Mouse (Mus musculus): Measurements from ENCODE around the gene Ptges. TPM values are rescaled to one million over a fixed set of nuclear protein-coding genes. Genes with fewer than 3 reads are reported as not detected.

The Ptges gene
- 0.56 TPM for polyA plus RNA-seq (2012; fragmentation: generic; extraction: Trizol)

DNA sequence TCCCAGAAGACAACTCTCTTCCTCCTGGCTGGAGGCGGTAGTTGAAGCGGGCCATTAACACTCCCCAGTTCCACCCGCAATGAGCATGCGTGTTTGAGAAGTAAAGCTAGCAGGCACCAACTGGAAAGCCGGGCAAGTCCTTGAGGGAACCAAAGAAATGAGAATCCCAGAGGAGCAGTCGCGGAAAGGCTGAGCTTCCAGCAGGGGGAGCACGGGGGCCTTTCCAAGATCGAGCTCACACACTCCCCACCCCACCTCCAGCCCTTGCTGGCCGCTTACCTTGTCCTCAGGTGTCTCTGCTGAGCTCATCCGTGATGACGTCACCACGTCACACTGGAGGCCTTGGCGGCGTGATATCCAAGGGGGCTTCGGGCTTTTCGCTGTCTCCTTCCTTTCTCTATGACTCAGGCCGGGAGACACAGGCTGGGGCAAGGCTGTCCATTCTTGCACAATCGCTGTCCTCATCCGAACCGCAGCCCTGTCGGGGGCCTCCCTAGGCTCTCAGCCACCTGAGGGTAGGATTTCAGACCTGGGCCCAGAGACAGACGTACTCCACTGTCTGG, at the start of gene Ptges:
Ptges (minus strand) TSS at position 381 of the 563 bp plus-strand sequence.
- no peaks in the 10 kb centered on the region for H3K79me2 ChIP-seq (ENCODE audit: control insufficient read depth, insufficient read depth)
- H3ac ChIP-seq (ENCODE audit: control insufficient read depth, insufficient read length): no peak within 1 kb of the TSS
- peak within 1 kb of the TSS; percentile 93 for H3K4me2 ChIP-seq (ENCODE audit: low read depth)
- H3K36me3 ChIP-seq (ENCODE audit: control insufficient read depth, insufficient read depth): no peaks in the 10 kb centered on the region
- peak within 1 kb of the TSS; percentile 25 for H3K4me3 ChIP-seq
- no peaks in the 10 kb centered on the region for H3K27me3 ChIP-seq (ENCODE audit: control insufficient read depth, insufficient read depth, insufficient read length)
- TF ChIP-seq MYOD1 (IDR thresholded peaks at IDR 0.05; ENCODE audit: control insufficient read depth in 1 of 3, insufficient read length in 2 of 3, low read depth in 2 of 3) (no peak), CEBPB (IDR thresholded peaks at IDR 0.05; ENCODE audit: insufficient read depth, poor library complexity, severe bottlenecking) (peak; percentile 94)

DNA sequence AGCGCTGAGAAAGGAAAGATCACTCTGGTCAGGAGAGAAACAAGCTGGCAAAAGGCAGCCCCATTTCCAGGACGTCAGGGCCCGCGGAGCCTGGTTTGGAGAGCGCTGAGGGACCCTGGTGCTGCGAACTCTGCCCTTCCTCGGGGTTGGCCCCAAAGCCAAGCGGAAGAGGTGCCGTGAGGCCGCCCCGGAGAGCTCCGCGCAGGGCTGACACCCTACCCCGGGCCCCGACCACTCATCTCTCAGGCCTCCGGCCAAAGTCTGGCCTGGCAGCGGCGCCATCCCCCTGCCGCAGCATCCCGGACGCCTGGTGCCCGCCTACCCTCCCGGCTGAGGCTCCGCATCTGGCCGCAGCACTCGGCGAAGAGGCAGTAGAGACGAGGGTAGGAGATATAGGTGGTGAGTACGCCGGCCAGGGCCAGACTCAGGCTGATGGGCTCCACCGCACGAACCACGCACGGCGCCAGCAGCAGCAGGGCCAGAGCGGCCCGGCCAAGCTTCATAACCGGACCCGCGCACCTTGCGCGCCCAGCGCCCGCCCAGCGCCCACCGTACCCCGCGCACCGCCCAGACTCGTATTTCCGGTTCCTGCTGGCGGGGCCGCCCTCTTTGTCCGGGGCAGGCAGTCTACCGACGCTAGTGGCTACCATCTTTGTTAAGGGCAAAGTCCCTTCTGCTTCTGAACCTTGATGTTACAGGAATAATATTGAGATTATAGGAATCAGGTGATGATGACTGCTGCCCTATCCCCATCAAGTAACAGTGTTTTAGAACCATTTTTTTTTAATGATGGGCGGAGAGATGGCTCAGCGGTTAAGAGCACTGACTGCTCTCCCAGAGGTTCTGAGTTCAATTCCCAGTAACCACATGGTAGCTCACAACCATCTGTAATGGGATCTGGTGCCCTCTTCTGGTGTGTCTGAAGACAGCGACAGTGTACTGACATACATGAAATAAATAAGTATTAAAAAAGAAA, 38.0 kb upstream of the Ptges start, which contains the start of gene Tor1a:
Tor1a (minus strand) TSS at position 582 of the 976 bp plus-strand sequence.
- TF ChIP-seq REST (IDR thresholded peaks at IDR 0.05; ENCODE audit: insufficient read depth, insufficient read length) (no peak), USF1 (IDR thresholded peaks at IDR 0.05; ENCODE audit: low read depth) (no peak), POLR2A (IDR thresholded peaks at IDR 0.05; ENCODE audit: insufficient read length, low read depth) (peak; percentile 96), POLR2AphosphoS2 (IDR thresholded peaks at IDR 0.05; ENCODE audit: insufficient read length, low read depth) (peak; percentile 96), MAX (IDR thresholded peaks at IDR 0.05; ENCODE audit: low read depth) (no peak), TCF12 (IDR thresholded peaks at IDR 0.05; ENCODE audit: insufficient read depth, poor library complexity, severe bottlenecking) (no peak), CEBPB (IDR thresholded peaks at IDR 0.05; ENCODE audit: insufficient read depth, poor library complexity, severe bottlenecking) (no peak), MYOD1 (IDR thresholded peaks at IDR 0.05; ENCODE audit: control insufficient read depth in 1 of 3, insufficient read length in 2 of 3, low read depth in 2 of 3) (peak in 1 of 3 experiments; percentile 24), E2F4 (IDR thresholded peaks at IDR 0.05; ENCODE audit: insufficient read depth) (peak; percentile 30), MYOG (IDR thresholded peaks at IDR 0.05; ENCODE audit: control insufficient read depth in 1 of 3, insufficient read depth in 1 of 3, insufficient read length in 2 of 3, low read depth in 2 of 3) (no peak), SRF (IDR thresholded peaks at IDR 0.05; ENCODE audit: control insufficient read depth, insufficient read length, low read depth) (no peak), TCF3 (IDR thresholded peaks at IDR 0.05; ENCODE audit: insufficient read length, low read depth) (no peak)
- H3K36me3 ChIP-seq (ENCODE audit: control insufficient read depth, insufficient read depth): peaks cover 11% of the 10 kb centered on the region

DNA sequence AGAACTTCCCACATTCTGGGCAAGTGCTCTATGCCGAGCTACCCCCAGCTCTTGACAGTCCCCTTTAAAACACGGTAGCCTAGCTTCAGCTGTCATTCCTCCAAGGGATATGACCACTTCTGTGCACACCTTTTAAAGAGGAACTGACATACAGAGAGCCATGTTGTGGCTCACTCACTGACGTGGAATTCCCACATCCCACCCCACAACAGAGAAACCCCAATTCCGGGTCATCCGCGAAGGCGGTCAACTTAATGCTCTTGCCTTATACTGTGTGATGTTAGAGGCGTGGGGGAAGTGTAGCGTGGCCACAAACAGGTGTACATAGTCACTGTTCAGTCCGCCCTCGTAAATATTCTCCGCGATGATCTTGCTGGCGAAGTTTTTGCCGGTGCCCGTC, 37.2 kb upstream of the Ptges start:
- peaks cover 17% of the 10 kb centered on the region for H3K79me2 ChIP-seq (ENCODE audit: control insufficient read depth, insufficient read depth)
- H3K4me2 ChIP-seq (ENCODE audit: low read depth): peak overlapping the region; percentile 99
- H3ac ChIP-seq (ENCODE audit: control insufficient read depth, insufficient read length): peak overlapping the region; percentile 42
- peaks cover 13% of the 10 kb centered on the region for H3K36me3 ChIP-seq (ENCODE audit: control insufficient read depth, insufficient read depth)
- H3K27me3 ChIP-seq (ENCODE audit: control insufficient read depth, insufficient read depth, insufficient read length): no peaks in the 10 kb centered on the region
- peak overlapping the region; percentile 68 for H3K4me3 ChIP-seq
- no peak for TF ChIP-seq TCF3 (IDR thresholded peaks at IDR 0.05; ENCODE audit: insufficient read length, low read depth)
- TF ChIP-seq MYOG (IDR thresholded peaks at IDR 0.05; ENCODE audit: control insufficient read depth in 1 of 3, insufficient read depth in 1 of 3, insufficient read length in 2 of 3, low read depth in 2 of 3): peak in 1 of 3 experiments; percentile 18
- TF ChIP-seq POLR2A (IDR thresholded peaks at IDR 0.05; ENCODE audit: insufficient read length, low read depth): no peak
- TF ChIP-seq POLR2AphosphoS2 (IDR thresholded peaks at IDR 0.05; ENCODE audit: insufficient read length, low read depth): no peak
- TF ChIP-seq CEBPB (IDR thresholded peaks at IDR 0.05; ENCODE audit: insufficient read depth, poor library complexity, severe bottlenecking): no peak
- TF ChIP-seq MYOD1 (IDR thresholded peaks at IDR 0.05; ENCODE audit: control insufficient read depth in 1 of 3, insufficient read length in 2 of 3, low read depth in 2 of 3): peak in 1 of 3 experiments; percentile 64
- TF ChIP-seq TCF12 (IDR thresholded peaks at IDR 0.05; ENCODE audit: insufficient read depth, poor library complexity, severe bottlenecking): no peak
- TF ChIP-seq SRF (IDR thresholded peaks at IDR 0.05; ENCODE audit: control insufficient read depth, insufficient read length, low read depth): no peak
- no peak for TF ChIP-seq REST (IDR thresholded peaks at IDR 0.05; ENCODE audit: insufficient read depth, insufficient read length)
- TF ChIP-seq E2F4 (IDR thresholded peaks at IDR 0.05; ENCODE audit: insufficient read depth): no peak
- TF ChIP-seq MAX (IDR thresholded peaks at IDR 0.05; ENCODE audit: low read depth): no peak
- TF ChIP-seq USF1 (IDR thresholded peaks at IDR 0.05; ENCODE audit: low read depth): no peak

More for the DNA sequence above, 38.0 kb upstream of the Ptges start, which contains the start of gene Tor1a:
- Histone ChIP-seq H3K4me3 (peak within 1 kb of the TSS; percentile 68), H3K27me3 (ENCODE audit: control insufficient read depth, insufficient read depth, insufficient read length) (no peaks in the 10 kb centered on the region), H3ac (ENCODE audit: control insufficient read depth, insufficient read length) (peak within 1 kb of the TSS; percentile 42), H3K4me2 (ENCODE audit: low read depth) (peak within 1 kb of the TSS; percentile 99), H3K79me2 (ENCODE audit: control insufficient read depth, insufficient read depth) (peaks cover 17% of the 10 kb centered on the region)

DNA sequence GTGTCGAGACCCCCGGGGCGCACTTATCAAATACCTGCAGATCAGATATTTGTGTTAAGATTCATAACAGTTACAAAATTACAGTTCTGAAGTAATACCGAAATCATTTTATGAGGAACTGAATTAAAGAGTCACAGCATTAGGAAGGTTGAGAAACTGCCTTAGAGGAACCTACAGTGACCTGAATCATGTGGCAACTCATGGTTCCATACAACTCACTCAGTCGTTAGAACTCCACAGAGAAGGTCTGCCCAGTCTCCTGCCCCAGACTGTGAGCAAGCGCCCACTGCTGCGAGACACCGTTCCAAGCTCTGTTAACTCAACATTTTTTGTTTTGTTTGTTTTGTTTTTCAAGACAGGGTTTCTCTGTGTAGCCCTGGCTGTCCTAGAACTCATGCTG, 36.0 kb upstream of the Ptges start:
- H3K27me3 ChIP-seq (ENCODE audit: control insufficient read depth, insufficient read depth, insufficient read length): no peaks in the 10 kb centered on the region
- H3K4me2 ChIP-seq (ENCODE audit: low read depth): no peak overlapping the region
- H3K79me2 ChIP-seq (ENCODE audit: control insufficient read depth, insufficient read depth): peaks cover 17% of the 10 kb centered on the region
- peaks cover 18% of the 10 kb centered on the region for H3K36me3 ChIP-seq (ENCODE audit: control insufficient read depth, insufficient read depth)
- no peak overlapping the region for H3K4me3 ChIP-seq
- H3ac ChIP-seq (ENCODE audit: control insufficient read depth, insufficient read length): no peak overlapping the region
- TF ChIP-seq MYOG (IDR thresholded peaks at IDR 0.05; ENCODE audit: control insufficient read depth in 1 of 3, insufficient read depth in 1 of 3, insufficient read length in 2 of 3, low read depth in 2 of 3) (no peak), POLR2AphosphoS2 (IDR thresholded peaks at IDR 0.05; ENCODE audit: insufficient read length, low read depth) (no peak), E2F4 (IDR thresholded peaks at IDR 0.05; ENCODE audit: insufficient read depth) (no peak), SRF (IDR thresholded peaks at IDR 0.05; ENCODE audit: control insufficient read depth, insufficient read length, low read depth) (no peak), POLR2A (IDR thresholded peaks at IDR 0.05; ENCODE audit: insufficient read length, low read depth) (no peak), TCF12 (IDR thresholded peaks at IDR 0.05; ENCODE audit: insufficient read depth, poor library complexity, severe bottlenecking) (no peak), USF1 (IDR thresholded peaks at IDR 0.05; ENCODE audit: low read depth) (no peak), TCF3 (IDR thresholded peaks at IDR 0.05; ENCODE audit: insufficient read length, low read depth) (no peak), MAX (IDR thresholded peaks at IDR 0.05; ENCODE audit: low read depth) (no peak), MYOD1 (IDR thresholded peaks at IDR 0.05; ENCODE audit: control insufficient read depth in 1 of 3, insufficient read length in 2 of 3, low read depth in 2 of 3) (no peak), REST (IDR thresholded peaks at IDR 0.05; ENCODE audit: insufficient read depth, insufficient read length) (no peak), CEBPB (IDR thresholded peaks at IDR 0.05; ENCODE audit: insufficient read depth, poor library complexity, severe bottlenecking) (no peak)
